Mouse (Mus musculus) MEL (cell line): ENCODE data around the gene Man1c1. TPM values are rescaled to one million over a fixed set of nuclear protein-coding genes. Genes with fewer than 3 reads are reported as not detected.

Experiments used
- DNase-seq: peaks from one replicate; pipeline ENCODE4 v3.0.0; 2011; ENCODE audit warnings: low read depth, low spot score
- H3K27ac ChIP-seq: 2 replicates; pipeline ENCODE4 v1.5.1; 2012; ENCODE audit warnings: low read depth, mild to moderate bottlenecking, control low read depth, low read length, moderate library complexity; ENCODE audit not compliant: control insufficient read depth
- H3K27me3 ChIP-seq, 2 experiments: fragments of 150-350 bp in 1 of 2; sonication (generic) in 1 of 2; 2 replicates each; pipeline ENCODE4 v1.6.1; 2012; ENCODE audit warnings: low read length in 2 of 2, mild to moderate bottlenecking in 2 of 2, improper control_type of control experiment in 1 of 2, moderate library complexity in 1 of 2; ENCODE audit not compliant: insufficient read depth in 2 of 2, control insufficient read depth in 1 of 2
- H3K36me3 ChIP-seq, 2 experiments: 2 replicates each; pipeline ENCODE4 v1.6.1; 2012 to 2014; ENCODE audit warnings: low read length in 2 of 2, improper control_type of control experiment in 1 of 2, inconsistent platforms in 1 of 2, mild to moderate bottlenecking in 1 of 2; ENCODE audit not compliant: insufficient read depth in 2 of 2, control insufficient read depth in 1 of 2
- H3K4me1 ChIP-seq, 2 experiments: fragments of 150-350 bp in 1 of 2; sonication (generic) in 1 of 2; 2 replicates each; pipeline ENCODE4 v1.6.1; 2012; ENCODE audit warnings: low read length in 2 of 2, improper control_type of control experiment in 1 of 2, mild to moderate bottlenecking in 1 of 2; ENCODE audit not compliant: insufficient read depth in 2 of 2, control insufficient read depth in 1 of 2
- H3K4me3 ChIP-seq, 2 experiments: fragments of 150-350 bp in 1 of 2; sonication (generic) in 1 of 2; 2 replicates each; pipeline ENCODE4 v1.5.1; 2012; ENCODE audit warnings: low read depth in 2 of 2, low read length in 2 of 2, mild to moderate bottlenecking in 2 of 2, moderate library complexity in 2 of 2, control low read depth in 1 of 2, improper control_type of control experiment in 1 of 2; ENCODE audit not compliant: control insufficient read depth in 1 of 2, insufficient read depth in 1 of 2
- H3K79me2 ChIP-seq: 2 replicates; pipeline ENCODE4 v1.6.1; 2012; ENCODE audit warnings: mild to moderate bottlenecking, low read length, moderate library complexity; ENCODE audit not compliant: control insufficient read depth, poor library complexity, insufficient read depth
- H3K9ac ChIP-seq: 2 replicates; pipeline ENCODE4 v1.6.1; 2012; ENCODE audit warnings: low read depth, mild to moderate bottlenecking, control low read depth, low read length, moderate library complexity; ENCODE audit not compliant: control insufficient read depth, poor library complexity, severe bottlenecking
- H3K9me3 ChIP-seq: fragments of 150-350 bp; sonication (generic); replicated peaks from 2 replicates; pipeline ENCODE4 v1.6.1; 2012; ENCODE audit warnings: mild to moderate bottlenecking, low read length, improper control_type of control experiment, moderate library complexity; ENCODE audit not compliant: insufficient read depth
- CHD1 ChIP-seq: IDR thresholded peaks from 2 replicates; pipeline ENCODE4 v1.6.1; 2012; ENCODE audit warnings: low read depth, mild to moderate bottlenecking, inconsistent platforms, low read length, improper control_type of control experiment
- E2F4 ChIP-seq: IDR thresholded peaks from 2 replicates; pipeline ENCODE4 v1.6.1; 2011; ENCODE audit warnings: low read depth, low read length, improper control_type of control experiment, borderline replicate concordance
- EP300 ChIP-seq, 2 experiments: IDR thresholded peaks; 2 replicates each; pipeline ENCODE4 v1.6.1; 2011; ENCODE audit warnings: improper control_type of control experiment in 2 of 2, low read length in 2 of 2, low read depth in 1 of 2, mild to moderate bottlenecking in 1 of 2
- MAFK ChIP-seq: IDR thresholded peaks from 2 replicates; pipeline ENCODE4 v1.6.1; 2011; ENCODE audit warnings: low read depth, mild to moderate bottlenecking, low read length, improper control_type of control experiment, borderline replicate concordance
- MAX ChIP-seq: IDR thresholded peaks from 2 replicates; pipeline ENCODE4 v1.6.1; 2011; ENCODE audit warnings: low read length, improper control_type of control experiment
- MAZ ChIP-seq: IDR thresholded peaks from 2 replicates; pipeline ENCODE4 v1.6.1; 2012; ENCODE audit warnings: low read depth, mild to moderate bottlenecking, inconsistent platforms, low read length, improper control_type of control experiment
- MXI1 ChIP-seq: IDR thresholded peaks from 2 replicates; pipeline ENCODE4 v1.6.1; 2011; ENCODE audit warnings: mild to moderate bottlenecking, low read depth, low read length, improper control_type of control experiment
- MYB ChIP-seq: IDR thresholded peaks from 2 replicates; pipeline ENCODE4 v1.6.1; 2011; ENCODE audit warnings: mild to moderate bottlenecking, low read depth, low read length, improper control_type of control experiment
- NRF1 ChIP-seq: IDR thresholded peaks from 2 replicates; pipeline ENCODE4 v1.6.1; 2014; ENCODE audit warnings: low read depth, mild to moderate bottlenecking, inconsistent platforms, low read length, improper control_type of control experiment, moderate library complexity; ENCODE audit not compliant: poor library complexity, insufficient read depth, severe bottlenecking
- POLR2AphosphoS2 ChIP-seq: IDR thresholded peaks from 2 replicates; pipeline ENCODE4 v1.6.1; 2011; ENCODE audit warnings: low read length, improper control_type of control experiment
- RAD21 ChIP-seq: IDR thresholded peaks from 2 replicates; pipeline ENCODE4 v1.6.1; 2011; ENCODE audit warnings: mild to moderate bottlenecking, low read depth, low read length, improper control_type of control experiment
- TBP ChIP-seq: IDR thresholded peaks from 2 replicates; pipeline ENCODE4 v1.8.0; 2011; ENCODE audit warnings: low read depth, low read length, improper control_type of control experiment
- TCF12 ChIP-seq: IDR thresholded peaks from 2 replicates; pipeline ENCODE4 v1.6.1; 2014; ENCODE audit warnings: low read depth, mild to moderate bottlenecking, inconsistent platforms, low read length, improper control_type of control experiment, moderate library complexity
- UBTF ChIP-seq: IDR thresholded peaks from 2 replicates; pipeline ENCODE4 v1.6.1; 2012; ENCODE audit warnings: low read depth, mild to moderate bottlenecking, inconsistent platforms, low read length, improper control_type of control experiment, moderate library complexity, borderline replicate concordance; ENCODE audit not compliant: insufficient read depth
- USF1 ChIP-seq: IDR thresholded peaks from 2 replicates; pipeline ENCODE4 v1.6.1; 2014; ENCODE audit warnings: low read depth, mild to moderate bottlenecking, inconsistent platforms, low read length, improper control_type of control experiment, moderate library complexity
- ZC3H11A ChIP-seq: IDR thresholded peaks from 2 replicates; pipeline ENCODE4 v1.6.1; 2012; ENCODE audit warnings: low read depth, mild to moderate bottlenecking, inconsistent platforms, low read length, improper control_type of control experiment
- ZKSCAN1 ChIP-seq: IDR thresholded peaks from 2 replicates; pipeline ENCODE4 v1.6.1; 2012; ENCODE audit warnings: low read depth, mild to moderate bottlenecking, inconsistent platforms, low read length, improper control_type of control experiment, moderate library complexity
- ZMIZ1 ChIP-seq: IDR thresholded peaks from 2 replicates; pipeline ENCODE4 v1.6.1; 2012; ENCODE audit warnings: low read depth, mild to moderate bottlenecking, inconsistent platforms, low read length, improper control_type of control experiment, moderate library complexity
- polyA plus RNA-seq, 2 experiments: library from polyadenylated mRNA; stranded (reverse) in 1 of 2; unstranded in 1 of 2; fragments of >175 nt in 1 of 2; fragments of >200 nt in 1 of 2; gene quantifications; 2 replicates each; pipeline versions ENCODE4 v1.2.1 to v1.2.4; 2012; ENCODE audit warnings: low replicate concordance in 2 of 2, low read depth in 1 of 2; ENCODE audit not compliant: insufficient read length in 2 of 2, insufficient read depth in 1 of 2, missing spikeins in 1 of 2
- total RNA-seq: library from RNA; depleted of rRNA; stranded (reverse); fragments of 300-350 nt; gene quantifications from 2 replicates; pipeline ENCODE4 v1.2.3, GENCODE M21; 2012

Man1c1 gene
- total and polyA plus RNA-seq, 3 experiments: 1.9 to 5.2 TPM; not detected in 1

DNA sequence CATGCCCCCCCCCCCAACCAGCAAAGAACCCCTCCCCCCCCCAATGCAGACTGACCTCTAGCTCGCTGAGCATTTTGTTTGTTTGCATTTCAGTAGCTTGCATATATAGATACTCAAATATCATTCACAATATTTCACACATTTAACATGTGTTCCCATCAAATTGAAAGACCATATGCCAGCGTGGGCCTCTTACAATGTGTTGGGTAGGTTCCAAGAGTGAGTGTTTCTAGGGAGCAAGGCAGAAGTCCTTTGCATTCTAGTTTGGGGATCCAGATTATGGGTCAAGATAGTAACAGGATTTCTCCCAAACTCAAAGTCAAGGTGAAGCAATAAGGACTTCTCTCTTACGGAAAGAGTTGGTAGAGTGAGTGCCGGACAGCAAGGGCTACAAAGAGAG lies 185.5 kb downstream of the Man1c1 start:
- no peak for DNase-seq
- peaks cover 13% of the 10 kb centered on the region; the same call in 1 of the 2 replicates for H3K79me2 ChIP-seq
- TF ChIP-seq MYB (no peak), UBTF (no peak), CHD1 (no peak), MAX (no peak), ZMIZ1 (no peak), E2F4 (no peak), POLR2AphosphoS2 (no peak), TCF12 (no peak), TBP (no peak)
- H3K36me3 ChIP-seq: peaks cover 2 to 9% of the 10 kb centered on the region in 2 experiments
- no peak overlapping the region for H3K9ac ChIP-seq
- H3K9me3 ChIP-seq: no peaks in the 10 kb centered on the region
- no peak overlapping the region for H3K27ac ChIP-seq
- no peak overlapping the region for H3K4me3 ChIP-seq
- no peaks in the 10 kb centered on the region for H3K27me3 ChIP-seq
- H3K4me1 ChIP-seq: peaks cover 9 to 11% of the 10 kb centered on the region in 2 experiments

DNA sequence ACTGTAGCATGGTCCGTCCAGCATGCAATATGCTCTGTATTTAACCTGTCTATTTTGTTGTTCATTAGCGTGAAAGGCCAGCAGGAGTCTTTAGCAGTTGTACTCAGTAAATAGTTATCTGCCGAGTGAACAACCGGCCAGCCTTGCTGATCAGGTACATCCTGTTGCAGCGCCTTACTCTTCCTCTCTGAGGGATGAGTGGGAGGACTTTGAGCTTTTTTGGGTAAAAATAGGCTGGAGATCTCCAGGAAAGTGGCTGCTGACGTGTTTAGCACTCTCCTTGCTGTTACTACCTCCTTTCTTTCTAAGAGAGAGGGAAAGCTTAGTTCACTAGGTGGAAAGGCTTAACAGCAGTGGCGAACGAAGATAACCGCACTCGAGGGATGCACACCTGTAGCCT lies 186.4 kb downstream of the Man1c1 start:
- no peak overlapping the region for H3K4me3 ChIP-seq
- no peaks in the 10 kb centered on the region for H3K9me3 ChIP-seq
- peaks cover 1 to 11% of the 10 kb centered on the region in 2 experiments for H3K36me3 ChIP-seq
- no peak for DNase-seq
- TF ChIP-seq NRF1 (no peak), USF1 (no peak), ZC3H11A (no peak), ZKSCAN1 (no peak), EP300 (IDR thresholded peaks at IDR 0.05; ENCODE audit: low read depth in 1 of 2, low read length in 2 of 2) (no peak), MAFK (no peak), MAX (no peak), POLR2AphosphoS2 (no peak), RAD21 (no peak), MAZ (no peak), MXI1 (no peak)
- H3K9ac ChIP-seq: no peak overlapping the region
- peaks cover 9 to 11% of the 10 kb centered on the region in 2 experiments for H3K4me1 ChIP-seq
- no peak overlapping the region for H3K27ac ChIP-seq
- H3K79me2 ChIP-seq: peaks cover 16% of the 10 kb centered on the region; the same call in 1 of the 2 replicates
- no peaks in the 10 kb centered on the region for H3K27me3 ChIP-seq
